Mouse (Mus musculus) cortical plate, adult 2 months (tissue): ENCODE data around the gene Gm10720.
"Not testable (repeated sequence)": the region's sequence is repeated elsewhere in the genome, so short reads cannot be mapped to it uniquely, and the experiment has no call there.

ENCODE experiments used
- CTCF ChIP-seq: fragments of 200-500 bp; IDR thresholded peaks from 2 replicates; pipeline ENCODE4 v1.5.1; 2011; ENCODE audit warnings: mild to moderate bottlenecking, control low read depth, low read length; ENCODE audit not compliant: insufficient read depth; ENCODE audit errors: extremely low read depth
- POLR2A ChIP-seq: fragments of 200-500 bp; IDR thresholded peaks from 2 replicates; pipeline ENCODE4 v1.6.1; 2011; ENCODE audit warnings: mild to moderate bottlenecking, low read length, control low read depth; ENCODE audit not compliant: insufficient read depth; ENCODE audit errors: extremely low read depth

DNA sequence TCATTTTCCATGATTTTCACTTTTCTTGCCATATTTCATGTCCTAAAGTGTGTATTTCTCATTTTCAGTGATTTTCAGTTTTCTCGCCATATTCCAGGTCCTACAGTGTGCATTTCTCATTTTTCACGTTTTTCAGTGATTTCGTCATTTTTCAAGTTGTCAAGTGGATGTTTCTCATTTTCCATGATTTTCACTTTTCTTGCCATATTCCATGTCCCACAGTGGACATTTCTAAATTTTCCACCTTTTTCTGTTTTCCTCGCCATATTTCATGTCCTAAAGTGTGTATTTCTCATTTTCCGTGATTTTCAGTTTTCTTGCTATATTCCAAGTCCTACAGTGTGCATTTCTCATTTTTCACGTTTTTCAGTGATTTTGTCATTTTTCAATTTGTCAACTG, 442 bp downstream of the Gm10720 start:
- not testable (repeated sequence) for TF ChIP-seq POLR2A, CTCF
